Mouse (Mus musculus) forebrain, embryonic 16.5 days (tissue): ENCODE results near the gene Ccdc24. TPM values are rescaled to one million over a fixed set of nuclear protein-coding genes. Genes with fewer than 3 reads are reported as not detected.

Experiments
- polyA plus RNA-seq: library from polyadenylated mRNA; unstranded; fragments of >200 nt; fragmentation: Nextera tagmentation; extraction: Ambion mirVana; gene quantifications from 2 replicates; pipeline ENCODE4 v1.2.1, GENCODE M21; 2015

Gene Ccdc24
- polyA plus RNA-seq, 1 experiment from 2014 or later, result 2.4 TPM

Other genes with a start within 250 kb of the Ccdc24 start
- 80.1 and 80.4 TPM in 2 replicates for gene Dmap1, start 190.3 kb downstream of the Ccdc24 start, polyA plus RNA-seq
- gene Gm12845, start 148.1 kb downstream of the Ccdc24 start, polyA plus RNA-seq, result not detected in 2 replicates
- gene Klf17, start 106.9 kb downstream of the Ccdc24 start, polyA plus RNA-seq, result not detected in 2 replicates
- 12.0 and 16.2 TPM in 2 replicates for gene Slc6a9, start 38.1 kb downstream of the Ccdc24 start, polyA plus RNA-seq
- 47.8 and 47.9 TPM in 2 replicates for gene B4galt2, start 10.9 kb upstream of the Ccdc24 start, polyA plus RNA-seq
- 426 and 531 TPM in 2 replicates for gene Atp6v0b, start 14.8 kb upstream of the Ccdc24 start, polyA plus RNA-seq
- gene Dph2, start 19.5 kb upstream of the Ccdc24 start, polyA plus RNA-seq, result 29.8 and 30.1 TPM in 2 replicates
- 74.3 and 79.9 TPM in 2 replicates for gene Ipo13, start 42.4 kb upstream of the Ccdc24 start, polyA plus RNA-seq
- 0.11 and 0.48 TPM in 2 replicates for gene Artn, start 57.2 kb upstream of the Ccdc24 start, polyA plus RNA-seq